Mouse (Mus musculus): Measurements from ENCODE around the gene Aqp3.

Aqp3 gene

GRCm38 (mm10) chr4:41097871-41098576 is at the start of gene Aqp3:
TSS of gene Aqp3 (minus strand) at chr4:41098183.
- peak; percentile 59 for DNase-seq

GRCm38 (mm10) chr4:41142601-41143000 is 44.6 kb upstream of the Aqp3 start:
- no peak for DNase-seq

GRCm38 (mm10) chr4:41140174-41140875 is 42.3 kb upstream of the Aqp3 start:
- no peak for DNase-seq

- DNase-seq = peak; percentile 14
These were observed 38.8 kb upstream of the Aqp3 start for GRCm38 (mm10) chr4:41136811-41137210.

- DNase-seq = no peak
These were observed 38.4 kb upstream of the Aqp3 start for GRCm38 (mm10) chr4:41136454-41136805.

- DNase-seq = peak; percentile 85
These were observed 37.9 kb upstream of the Aqp3 start, which contains the start of gene Ube2r2 for GRCm38 (mm10) chr4:41135711-41136453. TSS of gene Ube2r2 (plus strand) at chr4:41135743.

GRCm38 (mm10) chr4:41134935-41135710 is 37.1 kb upstream of the Aqp3 start:
- peak; percentile 94 for DNase-seq

- no peak for DNase-seq
These were observed 35.7 kb upstream of the Aqp3 start for GRCm38 (mm10) chr4:41133529-41134291.

- no peak for DNase-seq
These were observed 34.5 kb upstream of the Aqp3 start for GRCm38 (mm10) chr4:41132471-41132870.

GRCm38 (mm10) chr4:41129836-41130235 is 31.9 kb upstream of the Aqp3 start:
- DNase-seq = no peak

- peak; percentile 76 for DNase-seq
These were observed 31.4 kb upstream of the Aqp3 start for GRCm38 (mm10) chr4:41129406-41129805.

- peak; percentile 100 for DNase-seq
These were observed 26.4 kb upstream of the Aqp3 start, which contains the start of gene Nol6 for GRCm38 (mm10) chr4:41124180-41124951. TSS of gene Nol6 (minus strand) at chr4:41124455.

GRCm38 (mm10) chr4:41118706-41119292 is 20.8 kb upstream of the Aqp3 start:
- DNase-seq = peak; percentile 66

- no peak for DNase-seq
These were observed 18.8 kb upstream of the Aqp3 start for GRCm38 (mm10) chr4:41116817-41117216.

- no peak for DNase-seq
These were observed 17.8 kb upstream of the Aqp3 start for GRCm38 (mm10) chr4:41115793-41116192.

GRCm38 (mm10) chr4:41115074-41115473 is 17.1 kb upstream of the Aqp3 start:
- no peak for DNase-seq

- DNase-seq = no peak
These were observed 16.5 kb upstream of the Aqp3 start for GRCm38 (mm10) chr4:41114358-41115070.

- no peak for DNase-seq
These were observed 10.9 kb upstream of the Aqp3 start for GRCm38 (mm10) chr4:41108717-41109425.

GRCm38 (mm10) chr4:41107440-41107839 is 9.5 kb upstream of the Aqp3 start:
- DNase-seq = peak; percentile 82
